Mouse (Mus musculus): ENCODE results near the gene Olfr710. TPM values are rescaled to one million over a fixed set of nuclear protein-coding genes. Genes with fewer than 3 reads are reported as not detected.

Gene Olfr710
- polyA plus RNA-seq, 1 experiment from 2014 or later: not detected

Other genes starting within 250 kb of the Olfr710 start
- gene Olfr695, start 231.9 kb downstream of the Olfr710 start, polyA plus RNA-seq (2014; fragmentation: Nextera tagmentation; extraction: Ambion mirVana): not detected in 2 replicates
- not detected in 2 replicates for gene Olfr697, start 205.9 kb downstream of the Olfr710 start, polyA plus RNA-seq (2014; fragmentation: Nextera tagmentation; extraction: Ambion mirVana)
- gene Olfr698, start 192.9 kb downstream of the Olfr710 start, polyA plus RNA-seq (2014; fragmentation: Nextera tagmentation; extraction: Ambion mirVana): not detected in 2 replicates
- not detected in 2 replicates for gene Olfr699, start 155.1 kb downstream of the Olfr710 start, polyA plus RNA-seq (2014; fragmentation: Nextera tagmentation; extraction: Ambion mirVana)
- gene Olfr700, start 139.5 kb downstream of the Olfr710 start, polyA plus RNA-seq (2014; fragmentation: Nextera tagmentation; extraction: Ambion mirVana): not detected in 2 replicates
- not detected in 2 replicates for gene Olfr701, start 134.2 kb downstream of the Olfr710 start, polyA plus RNA-seq (2014; fragmentation: Nextera tagmentation; extraction: Ambion mirVana)
- not detected in 2 replicates for gene Olfr702, start 114.4 kb downstream of the Olfr710 start, polyA plus RNA-seq (2014; fragmentation: Nextera tagmentation; extraction: Ambion mirVana)
- gene Olfr703, start 105.0 kb downstream of the Olfr710 start, polyA plus RNA-seq (2014; fragmentation: Nextera tagmentation; extraction: Ambion mirVana): not detected in 2 replicates
- not detected in 2 replicates for gene Olfr704, start 85.1 kb downstream of the Olfr710 start, polyA plus RNA-seq (2014; fragmentation: Nextera tagmentation; extraction: Ambion mirVana)
- gene Olfr705, start 71.4 kb downstream of the Olfr710 start, polyA plus RNA-seq (2014; fragmentation: Nextera tagmentation; extraction: Ambion mirVana): not detected in 2 replicates
- not detected in 2 replicates for gene Olfr706, start 60.1 kb downstream of the Olfr710 start, polyA plus RNA-seq (2014; fragmentation: Nextera tagmentation; extraction: Ambion mirVana)
- gene Olfr707, start 47.1 kb downstream of the Olfr710 start, polyA plus RNA-seq (2014; fragmentation: Nextera tagmentation; extraction: Ambion mirVana): not detected in 2 replicates
- not detected in 2 replicates for gene Olfr1532-ps1, start 40.3 kb downstream of the Olfr710 start, polyA plus RNA-seq (2014; fragmentation: Nextera tagmentation; extraction: Ambion mirVana)
- not detected in 2 replicates for gene Olfr709-ps1, start 16.1 kb downstream of the Olfr710 start, polyA plus RNA-seq (2014; fragmentation: Nextera tagmentation; extraction: Ambion mirVana)
- gene Olfr6, start 15.6 kb upstream of the Olfr710 start, polyA plus RNA-seq (2014; fragmentation: Nextera tagmentation; extraction: Ambion mirVana): not detected in 2 replicates
- gene Olfr711, start 27.1 kb upstream of the Olfr710 start, polyA plus RNA-seq (2014; fragmentation: Nextera tagmentation; extraction: Ambion mirVana): not detected in 2 replicates
- not detected in 2 replicates for gene Olfr2, start 57.8 kb upstream of the Olfr710 start, polyA plus RNA-seq (2014; fragmentation: Nextera tagmentation; extraction: Ambion mirVana)
- gene Olfr713, start 82.9 kb upstream of the Olfr710 start, polyA plus RNA-seq (2014; fragmentation: Nextera tagmentation; extraction: Ambion mirVana): not detected in 2 replicates
- not detected in 2 replicates for gene Olfr714, start 122.7 kb upstream of the Olfr710 start, polyA plus RNA-seq (2014; fragmentation: Nextera tagmentation; extraction: Ambion mirVana)
- gene Olfr17, start 144.9 kb upstream of the Olfr710 start, polyA plus RNA-seq (2014; fragmentation: Nextera tagmentation; extraction: Ambion mirVana): not detected in 2 replicates
- gene Olfr715b, start 162.1 kb upstream of the Olfr710 start, polyA plus RNA-seq (2014; fragmentation: Nextera tagmentation; extraction: Ambion mirVana): not detected in 2 replicates
- not detected in 2 replicates for gene Olfr715, start 182.8 kb upstream of the Olfr710 start, polyA plus RNA-seq (2014; fragmentation: Nextera tagmentation; extraction: Ambion mirVana)
- not detected in 2 replicates for gene Olfr716, start 190.0 kb upstream of the Olfr710 start, polyA plus RNA-seq (2014; fragmentation: Nextera tagmentation; extraction: Ambion mirVana)
- gene Nlrp14, start 218.7 kb upstream of the Olfr710 start, polyA plus RNA-seq (2014; fragmentation: Nextera tagmentation; extraction: Ambion mirVana): not detected in 2 replicates

Data from heart, embryonic 11.5 days (tissue).